Mouse (Mus musculus) v-Abl transformed pro-B cells (cell line): ENCODE results near the gene Pcbp4.

Experiments
- in situ Hi-C, 2 experiments: fragments of 400-800 bp; cut with MboI; formaldehyde crosslinking; loops; one replicate each; pipeline ENCODE4 v1.15.1; 2025; ENCODE audit not compliant: unreplicated experiment in 2 of 2

The Pcbp4 gene

GRCm38 (mm10) chr9:106513566-106513965 lies 60.5 kb downstream of the Pcbp4 start:
- in situ Hi-C loops = no loop called here
